Mouse (Mus musculus): ENCODE measurements around the gene Col18a1.

DNA sequence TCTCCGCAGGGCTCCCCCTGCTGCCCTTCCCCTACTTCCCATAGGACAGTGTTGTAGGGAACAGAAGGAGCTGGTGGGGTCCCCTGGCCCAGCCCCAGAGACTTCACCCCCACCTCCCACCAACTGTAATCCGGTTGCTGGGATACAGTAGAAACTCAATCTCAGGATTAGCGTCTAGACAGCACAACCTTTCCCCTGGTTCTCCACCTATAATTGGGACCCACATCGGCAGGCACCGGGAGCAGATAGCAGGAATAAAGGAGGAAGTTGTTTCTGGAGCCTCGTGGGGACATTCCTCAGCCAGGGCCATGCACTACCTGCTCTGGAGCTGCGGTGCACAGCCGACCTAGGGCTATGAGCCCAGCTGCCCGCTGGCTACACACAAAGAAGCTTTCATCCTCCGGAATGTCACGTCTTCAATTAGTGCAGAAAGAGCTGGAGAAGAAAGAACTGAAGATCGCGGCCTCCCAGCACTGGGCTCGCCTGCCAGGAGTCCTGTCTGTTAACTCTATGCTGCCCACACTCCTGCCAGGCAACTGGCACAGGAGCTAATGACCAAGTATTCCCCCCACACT, 15.3 kb downstream of the Col18a1 start:
- TF ChIP-seq CTCF (conservative IDR thresholded peaks at IDR 0.05; ENCODE audit: low read length): no peak
- TF ChIP-seq POU5F1 (IDR thresholded peaks at IDR 0.05; ENCODE audit: borderline replicate concordance, low read length): no peak
- no peak for TF ChIP-seq NANOG (IDR thresholded peaks at IDR 0.05; ENCODE audit: borderline replicate concordance, low read length)

All from E14TG2a.4 (cell line).